Mouse (Mus musculus) heart, postnatal 10 days (tissue): ENCODE results near the gene Arl15. TPM values are rescaled to one million over a fixed set of nuclear protein-coding genes. Genes with fewer than 3 reads are reported as not detected.

ENCODE experiments used
- DNase-seq, 2 experiments: peaks; one replicate each; pipeline ENCODE4 v3.0.0; 2021
- intact Hi-C: fragments of 180-260 bp; cut with DNase I; formaldehyde crosslinking; loops from one replicate; pipeline ENCODE4 v1.15.1; 2025
- total RNA-seq, 2 experiments: library from RNA; stranded (reverse); gene quantifications; 2 replicates each; pipeline ENCODE4 v1.2.3; 2021

The Arl15 gene
- total RNA-seq, 2 experiments from 2014 or later, result 15.9 to 18.0 TPM

GRCm38 (mm10) chr13:114119816-114120215, 325.5 kb downstream of the Arl15 start:
- peak in 1 of 2 experiments; percentile 15 for DNase-seq
- intact Hi-C loops, result no loop called here

- intact Hi-C loops, result no loop called here
- no peak for DNase-seq
Measured at GRCm38 (mm10) chr13:114121591-114121990, 327.3 kb downstream of the Arl15 start.

GRCm38 (mm10) chr13:114123391-114123790, 329.1 kb downstream of the Arl15 start:
- intact Hi-C loops, result no loop called here
- DNase-seq, result no peak

- DNase-seq, result no peak
- intact Hi-C loops, result no loop called here
Measured at GRCm38 (mm10) chr13:114124385-114124784, 330.1 kb downstream of the Arl15 start.

- intact Hi-C loops, result no loop called here
- no peak for DNase-seq
Measured at GRCm38 (mm10) chr13:114124991-114125390, 330.7 kb downstream of the Arl15 start.

GRCm38 (mm10) chr13:114128366-114128765, 334.1 kb downstream of the Arl15 start:
- intact Hi-C loops, result no loop called here
- no peak for DNase-seq

- no peak for DNase-seq
Measured at GRCm38 (mm10) chr13:114129986-114130385, 335.7 kb downstream of the Arl15 start.

GRCm38 (mm10) chr13:114130566-114131319, 336.4 kb downstream of the Arl15 start:
- intact Hi-C loops, result no loop called here
- DNase-seq, result no peak

More at GRCm38 (mm10) chr13:114129986-114130385, 335.7 kb downstream of the Arl15 start:
- intact Hi-C loops, result no loop called here

GRCm38 (mm10) chr13:114138921-114139320, 344.6 kb downstream of the Arl15 start:
- no peak for DNase-seq
- intact Hi-C loops, result no loop called here

- intact Hi-C loops, result no loop called here
Measured at GRCm38 (mm10) chr13:114139570-114139969, 345.3 kb downstream of the Arl15 start.

GRCm38 (mm10) chr13:114142826-114143225, 348.5 kb downstream of the Arl15 start:
- DNase-seq, result no peak

More at GRCm38 (mm10) chr13:114139570-114139969, 345.3 kb downstream of the Arl15 start:
- DNase-seq, result no peak

GRCm38 (mm10) chr13:114143247-114143646, 348.9 kb downstream of the Arl15 start:
- intact Hi-C loops, result no loop called here
- no peak for DNase-seq

More at GRCm38 (mm10) chr13:114142826-114143225, 348.5 kb downstream of the Arl15 start:
- intact Hi-C loops, result no loop called here

GRCm38 (mm10) chr13:114144052-114145046, 350.0 kb downstream of the Arl15 start:
- no peak for DNase-seq
- intact Hi-C loops, result no loop called here

- intact Hi-C loops, result no loop called here
- no peak for DNase-seq
Measured at GRCm38 (mm10) chr13:114145249-114145648, 350.9 kb downstream of the Arl15 start.

GRCm38 (mm10) chr13:114150856-114151697, 356.8 kb downstream of the Arl15 start:
- no peak for DNase-seq
- intact Hi-C loops, result no loop called here

GRCm38 (mm10) chr13:114151698-114152069, 357.4 kb downstream of the Arl15 start:
- DNase-seq, result no peak
- intact Hi-C loops, result no loop called here

- intact Hi-C loops, result no loop called here
- DNase-seq, result no peak
Measured at GRCm38 (mm10) chr13:114156689-114157088, 362.4 kb downstream of the Arl15 start.

GRCm38 (mm10) chr13:114158111-114158730, 363.9 kb downstream of the Arl15 start:
- intact Hi-C loops, result no loop called here
- DNase-seq, result no peak

GRCm38 (mm10) chr13:114159634-114160391, 365.5 kb downstream of the Arl15 start:
- DNase-seq, result no peak
- intact Hi-C loops, result loop anchor here (10.0 kb wide), 1 partner anchor 285 kb away; no protein-coding TSS in a partner anchor
